Mouse (Mus musculus): Measurements from ENCODE around the gene Cdip1.
A peak's percentile ranks its signal among the peaks of the same experiment; 100 is the strongest.

The Cdip1 gene

DNA sequence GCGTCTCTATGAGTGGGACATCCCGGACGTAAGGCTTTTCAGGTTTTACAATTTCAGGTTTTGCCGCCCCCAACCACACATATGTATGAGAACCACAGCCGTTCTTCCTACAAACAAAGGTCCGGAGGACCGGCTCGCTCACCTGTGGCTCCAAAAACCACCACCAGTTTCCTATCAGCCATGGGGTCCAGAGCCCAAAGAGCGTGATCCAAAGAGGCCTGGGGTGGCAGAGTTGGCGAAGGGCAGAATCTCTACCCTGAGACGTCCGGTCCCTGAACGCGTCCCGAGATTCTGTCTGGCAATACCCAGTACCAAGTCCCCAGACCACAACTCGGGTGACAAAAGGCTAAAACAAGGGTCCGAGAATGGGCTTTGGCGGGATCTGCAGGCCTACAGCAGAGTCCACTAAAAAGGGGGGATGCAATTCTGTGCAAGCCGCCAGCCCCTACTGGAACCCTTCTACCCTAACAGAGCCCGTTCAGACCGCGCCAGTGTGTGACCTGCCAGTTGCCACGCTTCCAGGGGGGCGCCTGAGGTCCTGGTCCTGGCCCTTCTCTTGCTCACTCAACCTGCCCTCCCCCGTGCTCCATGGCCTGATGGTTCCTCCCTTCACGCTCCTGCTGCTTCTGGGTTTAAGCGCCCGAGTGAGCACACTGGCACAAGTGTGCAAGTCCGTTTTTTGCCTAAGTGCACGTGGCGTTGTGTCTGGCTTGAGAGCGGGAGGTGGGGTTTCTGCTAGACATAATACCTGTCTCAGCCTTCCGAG, 71.2 kb downstream of the Cdip1 start, which contains the start of gene Nmral1:
Gene Nmral1, minus strand, starts transcription at position 604 of the 766 bp plus-strand sequence.
- peak; percentile 71 for DNase-seq (ENCODE audit: low read depth, low spot score)

DNA sequence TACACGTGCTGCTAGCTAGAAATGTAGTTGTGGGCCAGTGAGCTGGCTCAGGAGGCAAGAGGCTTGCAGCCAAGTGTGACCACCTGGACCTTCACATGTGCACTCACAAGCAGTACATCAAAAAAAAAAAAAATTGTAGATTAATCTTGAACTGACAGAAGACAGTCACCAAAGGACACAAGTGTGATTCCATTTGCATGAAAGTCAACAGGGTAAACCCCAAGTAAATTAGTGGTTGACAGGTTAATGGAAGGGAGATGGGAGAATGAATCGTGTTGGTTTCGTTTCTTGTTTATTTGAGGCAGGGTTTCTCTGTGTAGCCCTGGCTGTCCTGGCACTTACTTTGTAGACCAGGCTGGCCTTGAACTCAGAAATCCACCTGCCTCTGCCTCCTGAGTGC, 72.2 kb downstream of the Cdip1 start:
- DNase-seq (ENCODE audit: low read depth, low spot score), result no peak

DNA sequence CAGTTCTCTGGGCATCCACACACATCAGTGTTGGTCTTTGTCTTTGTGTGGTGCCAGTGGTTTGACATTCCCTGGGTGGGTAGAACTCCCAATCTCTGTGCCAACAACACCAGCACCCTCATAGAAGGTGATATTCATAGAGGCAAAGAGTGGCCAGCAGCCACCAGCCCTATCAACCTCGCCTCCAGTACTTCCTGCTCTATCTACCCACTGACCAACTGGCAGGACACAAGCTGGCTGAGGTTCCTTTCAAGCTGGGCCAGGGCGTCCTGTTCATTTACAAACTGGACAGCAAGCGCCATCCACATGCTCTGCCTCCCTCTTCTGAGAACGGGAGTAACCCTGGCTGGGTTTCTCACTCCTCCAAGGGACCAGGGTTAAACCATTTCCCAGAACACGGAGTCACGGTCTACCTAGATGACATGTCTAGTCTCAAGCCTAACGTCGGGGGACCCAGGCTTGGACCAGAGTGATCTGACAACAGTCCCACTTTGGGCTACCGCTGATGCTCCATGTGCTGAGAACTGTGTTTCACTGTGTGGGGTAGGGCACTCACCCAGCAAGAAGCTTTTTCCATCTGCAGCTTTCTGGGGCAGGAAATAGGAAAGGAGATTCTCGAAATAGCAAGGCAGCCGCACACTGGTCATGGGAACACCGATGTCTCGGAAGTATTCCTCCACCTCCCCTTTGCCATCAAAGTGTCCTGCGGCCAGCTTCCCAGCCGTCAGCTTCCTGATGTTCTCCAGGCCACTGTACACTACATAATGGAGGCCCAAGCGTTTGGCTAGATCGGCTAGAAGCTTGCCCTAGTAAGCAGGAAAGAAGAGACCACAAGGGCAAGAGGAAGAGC, 76.0 kb downstream of the Cdip1 start:
- DNase-seq (ENCODE audit: low read depth, low spot score), result no peak

DNA sequence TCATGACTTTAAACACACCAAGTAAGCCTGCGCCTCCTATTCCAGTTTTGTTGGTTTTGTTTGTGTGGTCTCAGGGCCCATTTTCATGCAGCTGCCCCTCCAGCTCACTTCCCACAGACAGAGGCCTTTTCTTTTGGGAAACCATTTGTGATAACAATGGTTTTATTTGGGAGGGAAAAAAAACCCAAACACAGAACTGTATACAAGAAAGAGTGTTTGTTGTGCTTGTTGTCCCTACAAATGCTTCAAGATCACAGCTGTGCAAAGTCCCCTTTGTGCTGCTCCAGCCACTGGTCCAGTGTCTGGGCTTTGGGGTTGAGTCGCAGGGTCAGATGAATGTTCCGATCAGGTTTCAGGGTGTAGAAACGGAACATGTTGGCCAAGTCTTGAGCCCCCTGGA, 78.9 kb downstream of the Cdip1 start:
- DNase-seq (ENCODE audit: low read depth, low spot score), result no peak

DNA sequence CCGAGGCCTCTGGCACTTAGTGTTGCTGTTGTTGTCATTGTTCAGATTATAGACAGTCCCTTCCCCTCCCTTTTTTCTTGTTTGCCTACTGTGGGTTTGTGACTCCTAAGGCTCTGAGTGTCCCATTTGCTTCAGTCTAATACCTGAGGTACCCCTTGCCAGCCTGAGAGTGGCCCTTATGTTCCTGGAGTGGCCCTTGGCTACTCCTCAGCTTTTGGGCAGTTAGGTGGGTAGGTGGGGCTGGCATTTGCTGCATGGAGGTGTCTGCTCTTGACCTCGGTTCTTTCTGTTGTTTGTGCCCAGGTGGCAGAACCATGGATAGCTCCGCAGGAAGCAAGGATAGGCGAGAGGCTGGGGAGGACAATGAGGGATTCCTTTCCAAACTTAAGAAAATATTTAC, 84.6 kb downstream of the Cdip1 start:
- DNase-seq (ENCODE audit: low read depth, low spot score), result no peak

DNA sequence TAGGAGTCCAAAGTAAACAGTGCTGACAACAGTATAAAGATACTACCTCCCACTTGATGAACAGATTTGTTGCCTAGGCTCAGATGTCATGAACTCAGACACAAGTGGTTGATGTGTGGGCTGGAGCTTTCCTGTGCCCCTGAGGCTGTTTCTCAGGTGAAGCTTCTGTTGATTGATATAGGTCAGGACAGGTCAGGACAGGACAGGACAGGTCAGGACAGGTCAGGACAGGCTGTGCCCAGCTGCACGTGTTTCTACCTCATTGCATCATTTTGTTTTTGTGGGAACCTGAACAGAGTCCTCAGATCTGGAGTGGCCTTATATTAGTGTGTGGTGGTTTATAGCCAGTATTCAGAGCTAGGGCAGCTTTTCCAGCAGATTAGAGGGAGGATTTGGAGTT, 87.4 kb downstream of the Cdip1 start:
- no peak for DNase-seq (ENCODE audit: low read depth, low spot score)

DNA sequence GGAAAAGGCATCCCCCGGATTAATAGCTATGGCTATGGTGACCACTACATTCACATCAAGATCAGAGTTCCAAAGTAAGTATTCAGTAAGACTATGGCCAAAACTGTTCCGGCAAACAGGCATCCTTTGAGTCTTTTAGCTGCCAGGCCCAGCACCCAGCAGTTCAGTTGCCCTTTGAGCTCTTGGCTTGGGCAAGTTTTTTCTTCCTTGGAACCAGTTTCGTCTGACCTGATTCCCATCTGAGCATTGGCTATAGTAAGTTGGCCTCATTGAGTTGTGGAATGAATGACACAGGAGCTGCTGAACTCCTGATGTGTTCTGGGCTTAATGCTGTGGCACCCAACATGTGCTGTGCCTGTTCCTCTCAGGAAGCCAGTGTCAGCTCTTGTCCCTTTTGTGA, 88.9 kb downstream of the Cdip1 start:
- DNase-seq (ENCODE audit: low read depth, low spot score), result no peak

Measured in embryo, embryonic 11.5 days (tissue).